ENCODE assay signal across 9 mouse cellular contexts in the genomic region with DNA sequence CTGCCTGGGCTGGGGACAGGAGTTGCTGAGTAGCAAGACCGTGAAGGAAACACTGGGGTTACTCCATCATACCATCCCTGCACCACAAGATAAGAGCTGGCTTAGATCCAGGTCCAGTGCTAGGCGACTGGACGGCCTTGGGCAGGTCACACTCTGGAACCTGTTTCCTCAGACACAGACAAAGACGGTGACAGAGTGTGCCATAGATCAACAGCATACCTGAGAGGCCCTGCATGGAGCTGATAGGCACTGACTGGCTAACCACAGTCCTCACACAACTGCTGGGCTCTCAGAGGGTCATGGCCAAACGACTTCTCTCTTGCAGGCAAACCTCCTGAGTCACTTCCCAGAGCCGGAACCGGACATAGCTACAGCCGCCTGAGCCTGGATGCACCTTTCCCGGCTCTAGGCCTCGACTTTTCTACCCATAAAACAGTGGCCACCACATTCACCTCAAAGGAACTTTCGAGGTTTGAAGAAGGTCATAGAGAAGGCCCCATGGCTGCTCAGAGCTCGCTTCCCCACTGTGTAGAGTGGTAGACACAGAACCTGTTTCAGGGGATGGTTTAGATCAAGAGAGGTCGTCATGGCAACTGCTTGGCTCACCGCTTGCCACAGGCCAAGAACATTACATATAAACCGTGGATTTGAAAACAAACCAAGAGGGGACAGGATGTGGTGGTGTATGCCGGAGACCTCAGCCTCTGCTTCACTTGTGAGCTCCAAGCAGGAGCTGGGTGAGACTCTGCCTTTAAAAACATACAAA. TPM values are rescaled to one million over a fixed set of nuclear protein-coding genes. Genes with fewer than 3 reads are reported as not detected.
DNase-seq lines count a peak whose midpoint lies in the region; ATAC-seq lines count a peak whose summit lies in the region.
"Had no signal": no experiment of that assay in that cellular context is flagged by ENCODE, and none has a peak within 500 bp of the region (broad histone marks: within the 10 kb centered on the region; RNA-seq: fewer than 3 reads in every experiment).

No protein-coding gene starts in this region.

- no peaks in the 10 kb centered on the region for H3K9me3 ChIP-seq in hindbrain, embryonic 15.5 days
- H3K9me3 ChIP-seq in hindbrain, embryonic 14.5 days (ENCODE audit: control insufficient read depth, low read length) = no peaks in the 10 kb centered on the region
- H3K9me3 ChIP-seq in limb, embryonic 10.5 days (replicated peaks) = no peaks in the 10 kb centered on the region
- H3K9me3 ChIP-seq in midbrain, embryonic 13.5 days = no peaks in the 10 kb centered on the region

- H3K27ac ChIP-seq in hindbrain, embryonic 15.5 days (replicated peaks) = 0 out of 2 replicates have a peak overlapping the region, but pooled peaks have one; percentile 1
- H3K27ac ChIP-seq in hindbrain, embryonic 14.5 days = no peak overlapping the region
- H3K27ac ChIP-seq in limb, embryonic 10.5 days = 0 out of 2 replicates have a peak overlapping the region, but pooled peaks have one; percentile 1
- H3K27ac ChIP-seq in midbrain, embryonic 13.5 days = no peak overlapping the region

- no peak overlapping the region for H3K9ac ChIP-seq in hindbrain, embryonic 15.5 days
- no peak overlapping the region for H3K9ac ChIP-seq in hindbrain, embryonic 14.5 days
- H3K9ac ChIP-seq in midbrain, embryonic 13.5 days (replicated peaks) = no peak overlapping the region

- no peaks in the 10 kb centered on the region for H3K27me3 ChIP-seq in hindbrain, embryonic 15.5 days
- no peaks in the 10 kb centered on the region for H3K27me3 ChIP-seq in hindbrain, embryonic 14.5 days (ENCODE audit: control insufficient read depth, insufficient read depth, low read length)
- H3K27me3 ChIP-seq in limb, embryonic 10.5 days (ENCODE audit: low read depth, poor library complexity, severe bottlenecking) = peaks cover 20% of the 10 kb centered on the region
- 0 out of 2 replicates have a peak, but pooled peaks cover 7% of the 10 kb centered on the region for H3K27me3 ChIP-seq in midbrain, embryonic 13.5 days

- ATAC-seq in hindbrain, embryonic 15.5 days (ENCODE audit: low FRiP score, low read depth) = no peak
- ATAC-seq in hindbrain, embryonic 14.5 days (ENCODE audit: low FRiP score) = no peak
- ATAC-seq in midbrain, embryonic 13.5 days = peak; percentile 53; the same call in 1 of the 2 replicates

- no peaks in the 10 kb centered on the region for H3K36me3 ChIP-seq in hindbrain, embryonic 15.5 days
- H3K36me3 ChIP-seq in hindbrain, embryonic 14.5 days (replicated peaks; ENCODE audit: control insufficient read depth, insufficient read depth) = no peaks in the 10 kb centered on the region
- H3K36me3 ChIP-seq in limb, embryonic 10.5 days = no peaks in the 10 kb centered on the region
- no peaks in the 10 kb centered on the region for H3K36me3 ChIP-seq in midbrain, embryonic 13.5 days

- H3K4me2 ChIP-seq in hindbrain, embryonic 15.5 days = no peak overlapping the region
- H3K4me2 ChIP-seq in hindbrain, embryonic 14.5 days (replicated peaks) = no peak overlapping the region
- H3K4me2 ChIP-seq in midbrain, embryonic 13.5 days (replicated peaks) = no peak overlapping the region

- 64% methylated on average over 16 of the region's 16 CpGs for WGBS in hindbrain, embryonic 15.5 days
- WGBS in hindbrain, embryonic 14.5 days = 66% methylated on average over 16 of the region's 16 CpGs
- 80% methylated on average over 16 of the region's 16 CpGs for WGBS in limb, embryonic 10.5 days
- WGBS in midbrain, embryonic 13.5 days = 67% methylated on average over 16 of the region's 16 CpGs

- no peak for DNase-seq in hindbrain, embryonic 14.5 days (ENCODE audit: low spot score)
- peak; percentile 75 for DNase-seq in adrenal gland, postnatal 14 days
- no peak for DNase-seq in limb, embryonic 10.5 days (ENCODE audit: low spot score)
- peak; percentile 77 for DNase-seq in thymus, postnatal 25 days
- DNase-seq in urinary bladder, adult 18-20 months (ENCODE audit: low spot score in 2 of 2) = no peak
- no peak for DNase-seq in cerebellum, adult 18-20 months

- peaks cover 34% of the 10 kb centered on the region for H3K4me1 ChIP-seq in hindbrain, embryonic 15.5 days (replicated peaks)
- peaks cover 28% of the 10 kb centered on the region for H3K4me1 ChIP-seq in hindbrain, embryonic 14.5 days (replicated peaks; ENCODE audit: control insufficient read depth, insufficient read depth, low read length)
- peaks cover 24% of the 10 kb centered on the region for H3K4me1 ChIP-seq in limb, embryonic 10.5 days
- peaks cover 36% of the 10 kb centered on the region for H3K4me1 ChIP-seq in midbrain, embryonic 13.5 days (replicated peaks)

- H3K4me3 ChIP-seq in hindbrain, embryonic 15.5 days = no peak overlapping the region
- H3K4me3 ChIP-seq in hindbrain, embryonic 14.5 days (replicated peaks; ENCODE audit: low read length) = no peak overlapping the region
- no peak overlapping the region for H3K4me3 ChIP-seq in limb, embryonic 10.5 days
- H3K4me3 ChIP-seq in midbrain, embryonic 13.5 days (replicated peaks) = no peak overlapping the region
- H3K4me3 ChIP-seq: myocyte had no signal

RNA-seq across cellular contexts. Expression of a gene that starts 1.5 kb away (rescaled TPM):
- polyA plus RNA-seq in hindbrain, embryonic 15.5 days (2015; fragmentation: Nextera tagmentation; extraction: Ambion mirVana) = 30.4 and 35.2 TPM in 2 replicates
- polyA plus RNA-seq in hindbrain, embryonic 14.5 days (2014; fragmentation: Nextera tagmentation; extraction: Ambion mirVana) = 11.5 and 12.4 TPM in 2 replicates
- total RNA-seq in adrenal gland, postnatal 14 days (2021) = 25.9 and 32.2 TPM in 2 replicates
- polyA plus RNA-seq in limb, embryonic 10.5 days (2016; fragmentation: Nextera tagmentation; extraction: Ambion mirVana) = 1.2 TPM in 2 replicates
- polyA plus RNA-seq in midbrain, embryonic 13.5 days (2015; fragmentation: Nextera tagmentation; extraction: Ambion mirVana) = 10.8 and 12.8 TPM in 2 replicates

RNA-seq across cellular contexts. Expression of a gene that starts 15.8 kb away (rescaled TPM):
- polyA plus RNA-seq in hindbrain, embryonic 15.5 days (2015; fragmentation: Nextera tagmentation; extraction: Ambion mirVana) = 2.0 and 2.9 TPM in 2 replicates
- 0.40 and 0.91 TPM in 2 replicates for polyA plus RNA-seq in hindbrain, embryonic 14.5 days (2014; fragmentation: Nextera tagmentation; extraction: Ambion mirVana)
- 1.8 and 3.0 TPM in 2 replicates for total RNA-seq in adrenal gland, postnatal 14 days (2021)
- 21.9 and 29.6 TPM in 2 replicates for polyA plus RNA-seq in limb, embryonic 10.5 days (2016; fragmentation: Nextera tagmentation; extraction: Ambion mirVana)
- polyA plus RNA-seq in midbrain, embryonic 13.5 days (2015; fragmentation: Nextera tagmentation; extraction: Ambion mirVana) = 3.9 and 4.4 TPM in 2 replicates

RNA-seq across cellular contexts. Expression of a gene that starts 26.8 kb away (rescaled TPM):
- 5,846 and 6,036 TPM in 2 replicates for polyA plus RNA-seq in hindbrain, embryonic 15.5 days (2015; fragmentation: Nextera tagmentation; extraction: Ambion mirVana)
- 5,273 and 5,278 TPM in 2 replicates for polyA plus RNA-seq in hindbrain, embryonic 14.5 days (2014; fragmentation: Nextera tagmentation; extraction: Ambion mirVana)
- total RNA-seq in adrenal gland, postnatal 14 days (2021) = 118 and 119 TPM in 2 replicates
- 1,855 and 1,993 TPM in 2 replicates for polyA plus RNA-seq in limb, embryonic 10.5 days (2016; fragmentation: Nextera tagmentation; extraction: Ambion mirVana)
- polyA plus RNA-seq in midbrain, embryonic 13.5 days (2015; fragmentation: Nextera tagmentation; extraction: Ambion mirVana) = 7,568 and 8,132 TPM in 2 replicates

RNA-seq across cellular contexts. Expression of a gene that starts 40.2 kb away (rescaled TPM):
- polyA plus RNA-seq in hindbrain, embryonic 15.5 days (2015; fragmentation: Nextera tagmentation; extraction: Ambion mirVana) = 168 and 179 TPM in 2 replicates
- polyA plus RNA-seq in hindbrain, embryonic 14.5 days (2014; fragmentation: Nextera tagmentation; extraction: Ambion mirVana) = 184 and 202 TPM in 2 replicates
- total RNA-seq in adrenal gland, postnatal 14 days (2021) = 103 and 113 TPM in 2 replicates
- 104 and 109 TPM in 2 replicates for polyA plus RNA-seq in limb, embryonic 10.5 days (2016; fragmentation: Nextera tagmentation; extraction: Ambion mirVana)
- polyA plus RNA-seq in midbrain, embryonic 13.5 days (2015; fragmentation: Nextera tagmentation; extraction: Ambion mirVana) = 149 and 155 TPM in 2 replicates

RNA-seq across cellular contexts. Expression of a gene that starts 57.0 kb away (rescaled TPM):
- polyA plus RNA-seq in hindbrain, embryonic 15.5 days (2015; fragmentation: Nextera tagmentation; extraction: Ambion mirVana) = 31.2 and 32.0 TPM in 2 replicates
- 10.9 and 12.8 TPM in 2 replicates for polyA plus RNA-seq in hindbrain, embryonic 14.5 days (2014; fragmentation: Nextera tagmentation; extraction: Ambion mirVana)
- 30.2 and 32.3 TPM in 2 replicates for total RNA-seq in adrenal gland, postnatal 14 days (2021)
- 10.9 and 13.4 TPM in 2 replicates for polyA plus RNA-seq in limb, embryonic 10.5 days (2016; fragmentation: Nextera tagmentation; extraction: Ambion mirVana)
- 11.1 and 11.5 TPM in 2 replicates for polyA plus RNA-seq in midbrain, embryonic 13.5 days (2015; fragmentation: Nextera tagmentation; extraction: Ambion mirVana)

Comparison
In these comparisons a context has a peak if more than half of its experiments do, and no peak if none do; other contexts are left out.
1. H3K27ac ChIP-seq: peak in hindbrain, embryonic 15.5 days (single experiment) and limb, embryonic 10.5 days (single experiment); none in hindbrain, embryonic 14.5 days (single experiment) and midbrain, embryonic 13.5 days (single experiment).
2. DNase-seq: peak in adrenal gland, postnatal 14 days (single experiment) and thymus, postnatal 25 days (single experiment); none in hindbrain, embryonic 14.5 days (single experiment), limb, embryonic 10.5 days (single experiment), urinary bladder, adult 18-20 months (0 of 2) and cerebellum, adult 18-20 months (0 of 2).